Mouse (Mus musculus) stomach, embryonic 16.5 days (tissue): Measurements from ENCODE around the gene Plin2. TPM values are rescaled to one million over a fixed set of nuclear protein-coding genes. Genes with fewer than 3 reads are reported as not detected.
"Not testable (repeated sequence)": the region's sequence is repeated elsewhere in the genome, so short reads cannot be mapped to it uniquely, and the experiment has no call there.

ENCODE experiments used
- ATAC-seq: fragments of 200-750 bp; cut with Nextera tagmentation; 2 replicates; pipeline ENCODE4 v1.8.0; 2017; ENCODE audit warnings: moderate number of reproducible peaks, moderate TSS enrichment; ENCODE audit not compliant: insufficient read depth, low FRiP score
- H3K27ac ChIP-seq: fragments of 300-500 bp; sonication (generic); 2 replicates; pipeline ENCODE4 v1.5.1; 2014; ENCODE audit warnings: low read length
- H3K27me3 ChIP-seq: fragments of 300-500 bp; sonication (generic); 2 replicates; pipeline ENCODE4 v1.6.1; 2014; ENCODE audit warnings: low read length, control low read depth, mixed read lengths; ENCODE audit not compliant: control insufficient read depth, insufficient read depth
- H3K36me3 ChIP-seq: fragments of 300-500 bp; sonication (generic); 2 replicates; pipeline ENCODE4 v1.6.1; 2014; ENCODE audit warnings: low read length; ENCODE audit not compliant: control insufficient read depth, insufficient read depth
- H3K4me1 ChIP-seq: fragments of 300-500 bp; sonication (generic); 2 replicates; pipeline ENCODE4 v1.6.1; 2014; ENCODE audit warnings: low read length, control low read depth, mixed read lengths; ENCODE audit not compliant: control insufficient read depth, insufficient read depth
- H3K4me2 ChIP-seq: fragments of 300-500 bp; sonication (generic); 2 replicates; pipeline ENCODE4 v1.6.1; 2014; ENCODE audit warnings: low read depth, low read length, mixed read lengths
- H3K4me3 ChIP-seq: fragments of 300-500 bp; sonication (generic); replicated peaks from 2 replicates; pipeline ENCODE4 v1.5.1; 2014; ENCODE audit warnings: mild to moderate bottlenecking, low read length
- H3K9ac ChIP-seq: fragments of 300-500 bp; sonication (generic); 2 replicates; pipeline ENCODE4 v1.6.1; 2014; ENCODE audit warnings: low read length
- H3K9me3 ChIP-seq: fragments of 300-500 bp; sonication (generic); replicated peaks from 2 replicates; pipeline ENCODE4 v1.6.1; 2016; ENCODE audit warnings: low read length, control low read depth; ENCODE audit not compliant: control insufficient read depth
- WGBS: fragments of 180-500 bp; shearing (Covaris S2); extraction: QIAGEN DNeasy Blood & Tissue Kit; methylation state at CpG from one replicate; pipeline ENCODE4 v1.1.7; 2014; 5-methylcytosine and 5-hydroxymethylcytosine counted together
- polyA plus RNA-seq: library from polyadenylated mRNA; unstranded; fragments of >200 nt; fragmentation: Nextera tagmentation; extraction: Ambion mirVana; gene quantifications from 2 replicates; pipeline ENCODE4 v1.2.1, GENCODE M21; 2015

The Plin2 gene
- polyA plus RNA-seq, 1 experiment from 2014 or later, result 83.5 TPM

DNA sequence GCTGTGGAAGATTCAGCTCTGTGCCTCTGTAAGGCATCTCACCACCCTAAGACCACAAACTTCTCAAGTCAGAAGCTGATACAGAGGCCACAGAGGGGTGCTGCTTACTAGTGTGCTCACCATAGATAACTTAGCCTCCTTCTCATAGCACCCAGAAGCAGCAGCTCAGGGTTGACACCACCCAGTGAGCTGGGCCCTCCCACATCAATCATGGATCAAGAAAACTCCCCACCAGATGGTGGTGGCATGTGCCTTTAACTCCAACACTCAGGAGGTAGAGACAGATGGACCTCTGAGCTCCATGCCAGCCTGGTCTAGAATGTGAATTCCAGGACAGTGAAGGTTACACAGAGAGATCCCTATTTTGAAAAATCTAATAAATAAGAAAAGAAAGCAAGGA lies 4.9 kb upstream of the Plin2 start:
- H3K9me3 ChIP-seq, result not testable (repeated sequence)
- H3K4me1 ChIP-seq, result peaks cover 14% of the 10 kb centered on the region
- peak; percentile 34; the same call in 1 of the 2 replicates for ATAC-seq

GRCm38 (mm10) chr4:86674150-86674549 lies 4.3 kb upstream of the Plin2 start:
- H3K9me3 ChIP-seq, ATAC-seq, H3K27ac ChIP-seq: not testable (repeated sequence)

More for the DNA sequence above, 4.9 kb upstream of the Plin2 start:
- H3K4me2 ChIP-seq, H3K9ac ChIP-seq, H3K4me3 ChIP-seq, H3K27me3 ChIP-seq, H3K36me3 ChIP-seq, H3K27ac ChIP-seq: not testable (repeated sequence)

DNA sequence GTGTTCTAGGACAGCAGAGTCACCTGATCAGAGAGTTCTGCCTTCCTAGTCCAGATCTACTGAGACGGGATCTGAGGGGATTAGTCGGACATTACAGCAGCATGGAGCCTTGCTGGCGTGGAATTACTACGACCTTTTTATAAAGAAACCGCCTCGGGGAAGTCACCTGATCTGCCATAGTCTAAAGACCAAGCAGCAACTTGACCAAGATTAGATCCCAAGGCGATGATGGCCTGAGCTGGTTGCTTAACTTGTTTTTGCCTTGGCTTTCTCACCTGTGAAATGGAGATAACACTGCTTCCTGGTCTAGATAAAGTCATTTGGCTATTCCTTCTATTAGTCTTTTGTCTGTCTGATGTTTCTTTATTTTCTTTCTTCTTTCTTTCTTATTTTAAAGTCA lies 2.6 kb upstream of the Plin2 start:
- Histone ChIP-seq H3K9me3 (no peaks in the 10 kb centered on the region), H3K27ac (no peak overlapping the region), H3K4me3 (no peak overlapping the region), H3K4me1 (peaks cover 24% of the 10 kb centered on the region), H3K27me3 (no peaks in the 10 kb centered on the region), H3K9ac (no peak overlapping the region), H3K4me2 (no peak overlapping the region), H3K36me3 (no peaks in the 10 kb centered on the region)
- WGBS, result 81% methylated on average over 7 of the region's 7 CpGs
- no peak for ATAC-seq

More at GRCm38 (mm10) chr4:86674150-86674549, 4.3 kb upstream of the Plin2 start:
- peaks cover 15% of the 10 kb centered on the region for H3K4me1 ChIP-seq
- not testable (repeated sequence) for H3K9ac ChIP-seq, H3K4me2 ChIP-seq, H3K36me3 ChIP-seq, H3K27me3 ChIP-seq, H3K4me3 ChIP-seq

- Histone ChIP-seq H3K9ac (no peak overlapping the region), H3K9me3 (no peaks in the 10 kb centered on the region), H3K36me3 (no peaks in the 10 kb centered on the region), H3K4me3 (no peak overlapping the region), H3K27ac (no peak overlapping the region), H3K4me2 (no peak overlapping the region), H3K27me3 (no peaks in the 10 kb centered on the region), H3K4me1 (peaks cover 24% of the 10 kb centered on the region)
- no peak for ATAC-seq
- WGBS, result 31% methylated on average over 3 of the region's 3 CpGs
Measured at GRCm38 (mm10) chr4:86671803-86672202, 1.9 kb upstream of the Plin2 start.

DNA sequence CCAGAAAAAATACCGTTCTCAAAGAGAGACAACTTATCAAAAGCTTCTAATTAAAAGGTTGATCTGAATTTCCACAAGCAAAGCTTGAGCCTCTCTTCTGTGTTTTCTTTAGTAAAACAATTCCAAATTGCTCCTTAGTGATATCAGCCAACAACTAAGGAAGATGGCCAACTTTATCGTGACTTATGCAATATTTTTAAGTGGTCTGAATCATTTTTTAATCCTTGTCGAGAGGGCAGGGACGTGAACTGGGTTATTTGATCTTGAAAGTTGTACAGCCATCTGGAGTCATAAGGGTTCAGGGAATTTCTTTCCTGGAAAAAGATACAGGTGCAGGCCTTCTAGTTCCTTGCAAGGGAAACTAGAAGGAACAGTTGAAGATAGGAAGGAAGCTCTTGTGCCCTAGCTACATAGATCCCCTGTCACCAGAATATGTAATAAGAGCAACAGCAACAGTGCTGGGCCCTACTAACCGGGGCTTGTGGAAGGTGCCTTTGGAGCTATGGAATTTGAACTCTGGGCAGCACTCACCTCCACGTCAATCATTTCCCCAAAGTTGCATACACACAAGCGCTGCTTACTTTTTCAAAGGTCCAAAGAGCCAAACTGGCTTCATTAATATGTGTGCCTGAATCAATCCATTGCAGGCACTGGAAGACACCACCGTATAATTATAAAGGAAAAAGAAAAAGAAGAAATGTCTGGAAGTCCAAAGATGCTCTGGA lies 884 bp upstream of the Plin2 start:
- Histone ChIP-seq H3K4me1 (peaks cover 24% of the 10 kb centered on the region), H3K9me3 (no peaks in the 10 kb centered on the region), H3K36me3 (no peaks in the 10 kb centered on the region), H3K9ac (no peak overlapping the region), H3K4me2 (no peak overlapping the region), H3K4me3 (no peak overlapping the region), H3K27ac (no peak overlapping the region), H3K27me3 (no peaks in the 10 kb centered on the region)
- ATAC-seq, result no peak
- WGBS, result 69% methylated on average over 8 of the region's 8 CpGs

GRCm38 (mm10) chr4:86669241-86669753 lies 563 bp downstream of the Plin2 start:
- ATAC-seq, result peak; percentile 71
- H3K9me3 ChIP-seq, H3K36me3 ChIP-seq, H3K27me3 ChIP-seq: not testable (repeated sequence)
- Histone ChIP-seq H3K4me3 (peak overlapping the region; percentile 59), H3K27ac (peak overlapping the region; percentile 68), H3K4me2 (peak overlapping the region; percentile 66), H3K4me1 (peaks cover 26% of the 10 kb centered on the region), H3K9ac (peak overlapping the region; percentile 77)
- WGBS, result 10% methylated on average over 5 of the region's 6 CpGs

DNA sequence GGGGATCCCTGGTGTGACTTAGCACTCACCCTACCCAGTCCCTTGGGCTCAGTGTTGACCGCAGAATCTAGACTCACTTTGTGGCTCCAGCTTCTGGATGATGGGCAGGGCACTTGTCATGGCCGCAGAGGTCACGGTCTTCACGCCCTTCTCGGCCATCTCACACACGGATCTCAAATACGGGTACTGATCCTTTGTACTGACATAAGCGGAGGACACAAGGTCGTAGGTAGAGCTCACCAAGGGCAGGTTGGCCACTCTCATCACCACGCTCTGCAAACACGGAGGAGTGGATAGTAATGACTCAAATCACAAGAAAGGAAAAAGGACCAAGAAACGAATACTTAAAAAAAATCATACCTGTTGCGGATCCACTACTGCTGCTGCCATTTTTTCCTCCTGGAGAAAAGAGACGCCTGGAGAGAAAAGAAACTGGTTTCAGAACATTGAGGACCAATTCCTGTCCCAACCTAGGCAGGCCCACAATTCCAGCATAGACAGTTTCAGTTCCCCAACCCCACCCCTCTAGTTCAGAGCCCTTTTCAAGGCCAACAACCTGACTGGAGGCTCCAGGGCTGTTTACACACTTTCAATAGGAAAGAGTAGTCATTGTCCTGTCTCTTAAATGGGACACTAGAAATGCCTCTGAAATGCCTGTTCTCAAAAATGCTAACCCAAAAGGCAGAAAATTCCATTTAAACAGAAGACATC lies 1.4 kb downstream of the Plin2 start:
- Histone ChIP-seq H3K4me3 (peak overlapping the region; percentile 59; the same call in 1 of the 2 replicates), H3K4me1 (peaks cover 26% of the 10 kb centered on the region), H3K9me3 (no peaks in the 10 kb centered on the region), H3K9ac (0 out of 2 replicates have a peak overlapping the region, but pooled peaks have one; percentile 77), H3K27ac (no peak overlapping the region), H3K36me3 (peaks cover 10% of the 10 kb centered on the region; the same call in 1 of the 2 replicates), H3K27me3 (no peaks in the 10 kb centered on the region), H3K4me2 (peak overlapping the region; percentile 66)
- whole genome bisulfite sequencing, result 92% methylated on average over 14 of the region's 14 CpGs
- no peak for ATAC-seq

- Histone ChIP-seq H3K27me3 (no peaks in the 10 kb centered on the region), H3K36me3 (peaks cover 18% of the 10 kb centered on the region), H3K4me3 (no peak overlapping the region), H3K4me1 (peaks cover 20% of the 10 kb centered on the region), H3K4me2 (no peak overlapping the region), H3K9ac (no peak overlapping the region), H3K9me3 (no peaks in the 10 kb centered on the region), H3K27ac (no peak overlapping the region)
- ATAC-seq, result no peak
- WGBS, result 76% methylated on average over 3 of the region's 3 CpGs
Measured at GRCm38 (mm10) chr4:86665596-86665995, 4.3 kb downstream of the Plin2 start.

DNA sequence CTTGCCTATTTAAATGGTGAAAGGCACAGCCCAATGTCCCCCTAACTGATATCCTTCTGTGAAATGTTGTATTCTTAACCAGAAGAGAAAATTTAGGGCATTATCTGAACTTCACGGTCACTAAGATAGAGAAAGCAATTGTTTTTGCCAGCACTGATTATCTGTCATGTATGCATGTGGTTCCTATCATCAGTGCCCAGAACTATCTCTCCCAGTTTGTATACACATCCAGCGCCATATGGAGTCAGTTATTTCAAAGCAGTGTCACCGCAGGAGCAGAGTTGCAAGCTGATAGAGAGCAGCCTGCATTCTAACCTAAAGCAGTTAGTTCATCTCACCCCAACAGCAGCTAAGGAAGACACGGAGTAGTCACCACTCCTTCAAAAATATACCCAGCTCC lies 5.9 kb downstream of the Plin2 start:
- Histone ChIP-seq H3K9ac (no peak overlapping the region), H3K4me3 (no peak overlapping the region), H3K27ac (no peak overlapping the region), H3K36me3 (peaks cover 29% of the 10 kb centered on the region), H3K4me2 (no peak overlapping the region), H3K4me1 (peaks cover 9% of the 10 kb centered on the region), H3K9me3 (no peaks in the 10 kb centered on the region), H3K27me3 (no peaks in the 10 kb centered on the region)
- no peak for ATAC-seq
- 46% methylated on average over 4 of the region's 4 CpGs for WGBS
